Mouse (Mus musculus) heart, postnatal 0 days (tissue): ENCODE data around the gene Evc2. TPM values are rescaled to one million over a fixed set of nuclear protein-coding genes. Genes with fewer than 3 reads are reported as not detected.

Source experiments
- ATAC-seq: fragments of 200-750 bp; cut with Nextera tagmentation; 2 replicates; pipeline ENCODE4 v1.8.0; 2017; ENCODE audit warnings: low read depth, moderate number of reproducible peaks, moderate library complexity; ENCODE audit not compliant: insufficient read depth
- DNase-seq: peaks from one replicate; pipeline ENCODE4 v3.0.0-alpha.2; 2016; ENCODE audit warnings: low spot score
- H3K27ac ChIP-seq: fragments of 300-500 bp; sonication (generic); 2 replicates; pipeline ENCODE4 v1.5.1; 2014; ENCODE audit warnings: low read depth, mild to moderate bottlenecking
- H3K27me3 ChIP-seq: fragments of 300-500 bp; sonication (generic); 2 replicates; pipeline ENCODE4 v1.6.1; 2014; ENCODE audit warnings: low read length, mixed read lengths; ENCODE audit not compliant: control insufficient read depth, insufficient read depth
- H3K36me3 ChIP-seq: fragments of 300-500 bp; sonication (generic); replicated peaks from 2 replicates; pipeline ENCODE4 v1.6.1; 2014; ENCODE audit warnings: low read length, mixed read lengths; ENCODE audit not compliant: control insufficient read depth, insufficient read depth
- H3K4me1 ChIP-seq: fragments of 300-500 bp; sonication (generic); 2 replicates; pipeline ENCODE4 v1.6.1; 2014; ENCODE audit warnings: antibody characterized with exemption; ENCODE audit not compliant: control insufficient read depth, insufficient read depth
- H3K4me2 ChIP-seq: fragments of 300-500 bp; sonication (generic); 2 replicates; pipeline ENCODE4 v1.6.1; 2014; ENCODE audit warnings: low read depth, mild to moderate bottlenecking, low read length, moderate library complexity
- H3K4me3 ChIP-seq: fragments of 300-500 bp; sonication (generic); 2 replicates; pipeline ENCODE4 v1.5.1; 2014; ENCODE audit warnings: low read depth, low read length
- H3K9ac ChIP-seq: fragments of 300-500 bp; sonication (generic); replicated peaks from 2 replicates; pipeline ENCODE4 v1.6.1; 2014; ENCODE audit warnings: low read depth, low read length, mixed read lengths
- H3K9me3 ChIP-seq: fragments of 300-500 bp; sonication (generic); replicated peaks from 2 replicates; pipeline ENCODE4 v1.6.1; 2016; ENCODE audit warnings: low read length; ENCODE audit not compliant: control insufficient read depth
- CTCF ChIP-seq: IDR thresholded peaks from 2 replicates; pipeline ENCODE4 v1.5.1; 2016; ENCODE audit warnings: antibody characterized with exemption, control low read depth, low read depth
- EP300 ChIP-seq: IDR thresholded peaks from 2 replicates; pipeline ENCODE4 v1.6.1; 2016; ENCODE audit warnings: antibody characterized with exemption, low read depth
- WGBS: fragments of 180-500 bp; shearing (Covaris S2); extraction: QIAGEN DNeasy Blood & Tissue Kit; methylation state at CpG from one replicate; pipeline ENCODE4 v1.1.7; 2014; 5-methylcytosine and 5-hydroxymethylcytosine counted together
- polyA plus RNA-seq: library from polyadenylated mRNA; unstranded; fragments of >200 nt; fragmentation: Nextera tagmentation; extraction: Ambion mirVana; gene quantifications from 2 replicates; pipeline ENCODE4 v1.2.1, GENCODE M21; 2015
- total RNA-seq: library from RNA; depleted of rRNA; stranded (reverse); fragments of >200 nt; gene quantifications from 2 replicates; pipeline ENCODE4 v1.2.3, GENCODE M21; 2014; ENCODE audit warnings: low replicate concordance

Gene Evc2
- total and polyA plus RNA-seq, 2 experiments from 2014 or later = 3.0 TPM

DNA sequence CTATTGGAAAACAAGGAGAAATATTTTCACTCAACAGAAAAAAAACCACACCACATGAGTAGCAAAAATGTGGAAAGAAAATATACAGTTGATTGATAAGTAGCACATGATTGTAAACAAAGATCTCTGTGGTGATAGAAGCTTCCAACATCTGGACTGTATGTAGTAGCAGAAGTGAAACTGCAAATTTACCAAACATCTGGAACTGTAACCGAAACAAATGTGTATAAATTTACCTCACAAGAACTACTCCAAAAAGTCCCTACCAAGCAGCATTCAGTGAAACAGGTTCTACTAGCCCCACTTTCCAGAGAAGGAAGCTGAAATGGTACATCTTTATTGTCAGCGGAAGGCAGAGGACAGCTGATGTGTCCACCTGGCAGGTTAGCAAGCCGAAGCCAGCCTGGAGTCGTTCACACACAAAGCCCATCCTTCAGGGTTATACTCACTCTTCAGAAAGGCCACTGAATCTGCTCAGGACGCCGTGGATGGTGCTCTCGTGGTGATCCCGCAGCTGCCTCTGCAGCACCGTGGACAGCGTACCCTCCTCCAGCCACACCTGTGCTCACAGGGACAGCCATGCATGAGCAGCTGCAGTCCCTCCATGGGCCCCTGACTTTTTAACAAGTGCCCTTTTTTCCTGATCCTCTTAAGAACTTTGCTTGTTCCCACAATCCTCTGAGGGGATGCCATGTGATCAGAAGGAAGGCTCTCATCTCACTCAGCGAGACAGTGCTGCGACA is 25.1 kb upstream of the Evc2 start:
- H3K4me1 ChIP-seq = no peaks in the 10 kb centered on the region
- ATAC-seq (no peak), DNase-seq (no peak)
- peaks cover 15% of the 10 kb centered on the region for H3K9me3 ChIP-seq
- H3K27me3 ChIP-seq = no peaks in the 10 kb centered on the region
- TF ChIP-seq CTCF (no peak), EP300 (no peak)
- WGBS = 70% methylated on average over 12 of the region's 12 CpGs
- H3K4me2 ChIP-seq = no peak overlapping the region
- H3K36me3 ChIP-seq = no peaks in the 10 kb centered on the region
- no peak overlapping the region for H3K9ac ChIP-seq
- H3K4me3 ChIP-seq = no peak overlapping the region
- no peak overlapping the region for H3K27ac ChIP-seq

DNA sequence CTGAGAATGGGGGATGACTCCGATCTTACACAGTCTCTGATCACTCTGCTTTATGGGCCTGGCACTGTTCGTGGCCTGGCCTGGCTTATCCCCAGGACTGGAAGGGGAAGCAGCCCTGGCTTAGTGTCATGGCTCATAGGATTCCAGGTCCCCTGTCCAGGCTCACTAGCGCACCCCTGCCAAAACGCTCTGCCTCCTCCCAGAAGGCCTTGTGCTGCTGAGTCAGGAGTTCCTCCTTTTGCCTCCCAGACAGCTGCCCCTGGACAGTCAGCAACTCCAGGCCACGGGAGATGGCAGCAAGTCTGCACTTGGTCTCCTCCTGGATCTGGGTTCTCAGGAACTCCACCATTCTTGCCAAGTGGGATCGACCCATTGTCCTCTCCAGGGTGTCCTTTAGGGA is 19.6 kb upstream of the Evc2 start:
- no peak for DNase-seq
- H3K4me1 ChIP-seq = no peaks in the 10 kb centered on the region
- WGBS = 80% methylated on average over 6 of the region's 6 CpGs

DNA sequence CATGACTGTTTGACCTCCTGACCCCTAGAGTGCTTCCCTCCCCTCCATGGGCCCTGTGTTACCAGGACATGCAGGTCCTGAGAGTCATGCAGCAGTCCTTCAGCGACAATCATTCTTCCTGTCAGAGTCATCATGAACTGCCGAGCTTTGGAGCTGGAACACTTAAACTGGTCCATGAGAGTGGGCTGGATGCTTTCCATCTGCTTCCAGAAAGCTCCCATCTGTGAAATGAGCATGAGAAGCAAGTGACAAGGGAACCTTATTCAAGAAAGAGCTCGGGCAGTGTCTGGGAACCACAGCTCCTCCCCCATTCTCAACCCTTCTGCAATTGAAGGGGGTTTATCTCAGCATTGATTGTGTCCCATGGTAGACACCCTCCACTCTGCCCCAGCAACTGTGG is 18.1 kb upstream of the Evc2 start:
- Histone ChIP-seq H3K4me1 (no peaks in the 10 kb centered on the region), H3K27me3 (no peaks in the 10 kb centered on the region), H3K4me3 (no peak overlapping the region), H3K36me3 (0 out of 2 replicates have a peak, but pooled peaks cover 3% of the 10 kb centered on the region), H3K27ac (no peak overlapping the region), H3K9me3 (peaks cover 10% of the 10 kb centered on the region), H3K4me2 (no peak overlapping the region), H3K9ac (no peak overlapping the region)
- DNase-seq (no peak), ATAC-seq (no peak)
- 58% methylated on average over 3 of the region's 3 CpGs for WGBS
- TF ChIP-seq EP300 (no peak), CTCF (no peak)

More for the DNA sequence above, 19.6 kb upstream of the Evc2 start:
- H3K27me3 ChIP-seq = no peaks in the 10 kb centered on the region
- no peak overlapping the region for H3K4me2 ChIP-seq
- H3K27ac ChIP-seq = no peak overlapping the region
- TF ChIP-seq EP300 (no peak), CTCF (no peak)
- H3K4me3 ChIP-seq = no peak overlapping the region
- no peak overlapping the region for H3K9ac ChIP-seq
- H3K9me3 ChIP-seq = peaks cover 15% of the 10 kb centered on the region
- no peak for ATAC-seq
- no peaks in the 10 kb centered on the region for H3K36me3 ChIP-seq

DNA sequence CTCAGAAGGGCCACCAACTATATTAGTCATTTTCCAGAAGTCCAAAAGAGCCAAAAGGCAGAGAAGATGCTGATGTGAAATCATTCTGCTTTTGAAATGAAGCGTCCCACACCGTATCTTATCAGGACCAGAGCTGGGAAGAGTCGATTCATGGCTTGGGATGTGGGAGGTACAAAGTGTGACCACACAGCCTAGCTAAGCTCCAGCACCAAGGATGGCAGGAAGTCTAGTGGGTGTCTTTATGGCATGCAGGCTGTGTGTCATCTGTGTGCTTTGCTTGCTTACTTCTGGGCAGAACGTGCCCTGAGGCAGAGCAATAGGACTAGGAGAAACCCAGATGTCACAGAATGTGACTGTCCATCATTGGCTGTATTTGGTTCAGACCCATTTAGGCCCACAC is 17.5 kb upstream of the Evc2 start:
- ATAC-seq = no peak
- H3K27me3 ChIP-seq = no peaks in the 10 kb centered on the region

DNA sequence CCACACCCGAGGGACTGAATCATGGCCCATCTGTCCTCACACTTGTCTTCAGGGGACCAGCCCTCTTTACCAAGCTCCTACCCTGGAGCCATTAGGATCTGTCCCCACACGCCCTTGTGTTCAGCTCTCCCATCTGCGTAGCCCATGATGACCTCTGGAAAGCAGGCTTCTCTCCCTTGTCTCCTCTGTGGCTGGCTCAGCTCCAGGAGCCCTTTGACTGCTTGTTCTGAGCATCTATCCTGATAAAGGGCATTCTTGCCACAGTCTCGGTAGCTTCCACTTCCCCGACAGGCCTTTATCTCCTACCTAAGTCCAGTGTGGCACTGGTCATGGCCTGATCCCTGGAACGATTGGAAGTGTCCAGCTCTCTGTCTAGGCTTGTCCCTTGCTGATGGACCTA is 11.6 kb upstream of the Evc2 start:
- no peaks in the 10 kb centered on the region for H3K27me3 ChIP-seq
- no peak overlapping the region for H3K27ac ChIP-seq
- H3K4me1 ChIP-seq = no peaks in the 10 kb centered on the region
- TF ChIP-seq CTCF = no peak
- no peak for TF ChIP-seq EP300
- H3K9me3 ChIP-seq = no peaks in the 10 kb centered on the region
- H3K4me2 ChIP-seq = no peak overlapping the region
- H3K36me3 ChIP-seq = 0 out of 2 replicates have a peak, but pooled peaks cover 6% of the 10 kb centered on the region
- H3K9ac ChIP-seq = no peak overlapping the region
- DNase-seq (no peak), ATAC-seq (no peak)
- 52% methylated on average over 6 of the region's 6 CpGs for whole genome bisulfite sequencing
- H3K4me3 ChIP-seq = no peak overlapping the region

More for the DNA sequence above, 17.5 kb upstream of the Evc2 start:
- Histone ChIP-seq H3K27ac (no peak overlapping the region), H3K4me3 (no peak overlapping the region), H3K9ac (no peak overlapping the region), H3K9me3 (peaks cover 5% of the 10 kb centered on the region), H3K36me3 (0 out of 2 replicates have a peak, but pooled peaks cover 3% of the 10 kb centered on the region), H3K4me1 (no peaks in the 10 kb centered on the region), H3K4me2 (no peak overlapping the region)
- 61% methylated on average over 4 of the region's 4 CpGs for WGBS
- DNase-seq = no peak
- TF ChIP-seq EP300 (no peak), CTCF (no peak)

DNA sequence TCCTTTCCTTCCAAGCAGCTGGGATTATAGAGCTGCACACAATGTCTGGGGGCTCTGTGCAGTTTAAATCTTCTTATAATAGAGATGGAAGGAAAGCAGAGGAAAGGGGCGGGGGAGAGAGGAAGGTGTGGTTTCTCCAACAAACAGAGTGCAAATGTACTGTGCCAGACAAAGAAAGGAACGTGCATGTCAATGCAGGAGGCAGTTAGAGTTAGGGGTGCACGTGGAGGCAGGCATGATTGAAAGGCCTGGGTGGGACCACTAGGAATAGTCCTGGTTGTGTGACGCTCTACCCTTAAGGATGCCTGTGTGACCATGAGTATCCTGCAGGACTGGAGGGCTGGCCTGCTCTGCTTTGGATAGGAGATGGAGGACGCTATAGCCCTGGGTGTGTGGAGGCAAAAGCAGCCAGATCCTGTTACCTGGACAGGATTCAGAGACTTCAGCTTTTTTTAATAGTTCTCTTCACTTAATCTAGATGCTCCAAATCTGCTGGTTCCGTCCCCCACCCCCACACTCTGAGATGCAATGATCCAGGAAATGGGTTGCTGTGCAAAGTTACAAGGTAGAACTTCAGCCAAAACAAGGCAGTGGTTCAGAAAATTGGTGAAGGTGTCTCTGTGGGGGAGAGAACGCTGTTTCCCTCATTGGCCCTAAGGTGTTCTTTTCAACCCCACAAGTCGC is 7.7 kb upstream of the Evc2 start:
- Histone ChIP-seq H3K4me3 (no peak overlapping the region), H3K9ac (no peak overlapping the region), H3K9me3 (no peaks in the 10 kb centered on the region), H3K27ac (no peak overlapping the region), H3K4me1 (no peaks in the 10 kb centered on the region), H3K36me3 (0 out of 2 replicates have a peak, but pooled peaks cover 3% of the 10 kb centered on the region), H3K27me3 (no peaks in the 10 kb centered on the region), H3K4me2 (no peak overlapping the region)
- ATAC-seq (no peak), DNase-seq (no peak)
- TF ChIP-seq CTCF = no peak
- TF ChIP-seq EP300 = no peak
- WGBS = 70% methylated on average over 8 of the region's 8 CpGs
